Mouse (Mus musculus) liver, adult (tissue): ENCODE results near the gene Olfr1501.
"Not testable (repeated sequence)": the region's sequence is repeated elsewhere in the genome, so short reads cannot be mapped to it uniquely, and the experiment has no call there.

ENCODE experiments used
- GATA4 ChIP-seq: IDR thresholded peaks from 2 replicates; pipeline ENCODE4 v1.6.1; 2014; ENCODE audit warnings: mild to moderate bottlenecking, low read length; ENCODE audit not compliant: insufficient replicate concordance

The Olfr1501 gene

GRCm38 (mm10) chr19:13850592-13850991, at the start of gene Olfr1501:
Gene Olfr1501 (minus strand): TSS chr19:13850692.
- not testable (repeated sequence) for TF ChIP-seq GATA4

DNA sequence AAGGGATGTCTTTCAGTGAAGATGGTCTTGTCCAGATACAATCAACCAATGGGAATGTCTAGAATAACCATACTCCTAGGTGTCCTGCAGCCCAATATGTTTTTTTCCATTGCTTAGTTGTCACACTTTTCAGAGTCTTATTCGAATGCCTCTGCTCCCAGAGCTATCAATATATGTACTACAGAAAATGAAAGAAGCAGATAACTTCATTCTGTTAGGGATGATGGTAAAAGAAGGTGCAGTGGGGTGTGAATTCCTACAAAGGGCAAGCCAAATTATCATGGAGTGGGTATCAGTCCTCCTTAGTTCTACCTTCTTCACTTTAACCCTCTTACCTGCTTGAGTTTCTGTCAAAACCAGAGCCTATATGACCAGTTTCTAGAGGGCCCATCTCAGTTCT, 47.3 kb upstream of the Olfr1501 start, which contains the start of gene Olfr1504:
Gene Olfr1504, minus strand, starts transcription at position 101 of the 400 bp plus-strand sequence.
- TF ChIP-seq GATA4, result no peak

- no peak for TF ChIP-seq GATA4
Measured at GRCm38 (mm10) chr19:13861495-13861894, 11.0 kb upstream of the Olfr1501 start, which contains the start of gene Olfr1502. Gene Olfr1502 (plus strand): TSS chr19:13861795.

GRCm38 (mm10) chr19:13830388-13830787, 20.1 kb downstream of the Olfr1501 start, which contains the start of gene Olfr1500:
Gene Olfr1500 (minus strand): TSS chr19:13830488.
- TF ChIP-seq GATA4, result no peak

DNA sequence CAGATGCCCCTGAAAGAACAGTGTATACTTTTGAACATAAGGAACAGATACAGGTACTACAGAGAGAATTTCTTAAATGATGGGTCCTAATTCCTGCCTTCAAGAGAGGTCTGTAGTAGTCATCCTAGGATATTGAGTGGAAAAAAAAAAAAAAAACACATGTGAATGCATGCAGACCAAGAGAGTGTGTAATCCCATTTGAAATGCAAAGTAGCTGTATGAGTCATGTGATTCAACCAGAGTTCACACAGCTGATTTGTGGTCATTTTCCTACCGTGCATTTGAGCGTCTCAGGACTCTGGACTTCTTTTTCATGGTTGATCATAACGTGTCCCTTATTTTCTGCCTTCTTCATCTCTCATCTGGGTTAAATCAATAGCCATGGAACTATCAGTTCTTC, 22.0 kb downstream of the Olfr1501 start:
- no peak for TF ChIP-seq GATA4

- no peak for TF ChIP-seq GATA4
Measured at GRCm38 (mm10) chr19:13820847-13821246, 29.6 kb downstream of the Olfr1501 start.

GRCm38 (mm10) chr19:13819347-13819746, 31.1 kb downstream of the Olfr1501 start, which contains the start of gene Olfr1499:
Gene Olfr1499 (minus strand): TSS chr19:13819447.
- no peak for TF ChIP-seq GATA4

- TF ChIP-seq GATA4, result no peak
Measured at GRCm38 (mm10) chr19:13818827-13819226, 31.7 kb downstream of the Olfr1501 start.

- TF ChIP-seq GATA4, result no peak
Measured at GRCm38 (mm10) chr19:13812823-13813222, 37.7 kb downstream of the Olfr1501 start.

DNA sequence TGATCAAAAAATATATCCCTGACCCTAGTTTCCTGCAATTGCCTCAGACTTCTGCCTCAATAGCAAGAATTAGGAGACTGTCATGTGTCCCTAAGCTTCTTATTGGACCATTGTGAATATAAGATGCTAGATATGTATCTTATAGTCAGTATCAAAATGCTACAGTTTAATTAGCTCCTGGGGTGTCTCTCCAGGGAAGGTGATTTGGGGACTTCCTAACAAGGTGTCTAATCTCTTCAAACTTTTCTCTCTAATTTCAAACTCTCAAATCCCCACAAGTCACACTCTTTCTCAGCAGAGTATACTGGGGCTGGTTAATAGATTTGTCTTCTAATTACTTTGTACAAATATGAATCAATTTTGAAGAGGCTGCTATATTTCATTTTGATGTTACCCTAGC, 52.4 kb downstream of the Olfr1501 start, which contains the start of gene Olfr1497:
Gene Olfr1497, minus strand, starts transcription at position 101 of the 400 bp plus-strand sequence.
- TF ChIP-seq GATA4, result no peak
